Mouse (Mus musculus) CH12.LX (cell line): ENCODE measurements around the gene Gm20878.
"Not testable (repeated sequence)": the region's sequence is repeated elsewhere in the genome, so short reads cannot be mapped to it uniquely, and the experiment has no call there.

Experiments used
- CTCF ChIP-seq, 2 experiments: IDR thresholded peaks in 1 of 2; conservative IDR thresholded peaks in 1 of 2; 2 replicates each; pipeline ENCODE4 v1.5.1; 2011 to 2012; ENCODE audit warnings: low read depth in 2 of 2, low read length in 2 of 2, improper control_type of control experiment in 1 of 2, inconsistent platforms in 1 of 2, mild to moderate bottlenecking in 1 of 2, moderate library complexity in 1 of 2
- MAFK ChIP-seq: IDR thresholded peaks from 2 replicates; pipeline ENCODE4 v1.6.1; 2011; ENCODE audit warnings: low read length, improper control_type of control experiment; ENCODE audit not compliant: insufficient replicate concordance
- MXI1 ChIP-seq: IDR thresholded peaks from 2 replicates; pipeline ENCODE4 v1.6.1; 2011; ENCODE audit warnings: mild to moderate bottlenecking, low read depth, low read length, improper control_type of control experiment
- POLR2A ChIP-seq: IDR thresholded peaks from 2 replicates; pipeline ENCODE4 v1.6.1; 2011; ENCODE audit warnings: low read depth, mild to moderate bottlenecking, improper control_type of control experiment, low read length
- UBTF ChIP-seq: IDR thresholded peaks from 2 replicates; pipeline ENCODE4 v1.6.1; 2012; ENCODE audit warnings: low read depth, mild to moderate bottlenecking, inconsistent platforms, low read length, improper control_type of control experiment, moderate library complexity
- USF1 ChIP-seq: IDR thresholded peaks from 2 replicates; pipeline ENCODE4 v1.6.1; 2014; ENCODE audit warnings: low read depth, mild to moderate bottlenecking, inconsistent platforms, low read length, improper control_type of control experiment
- ZC3H11A ChIP-seq: IDR thresholded peaks from 2 replicates; pipeline ENCODE4 v1.6.1; 2012; ENCODE audit warnings: low read depth, mild to moderate bottlenecking, inconsistent platforms, low read length, improper control_type of control experiment
- ZMIZ1 ChIP-seq: IDR thresholded peaks from 2 replicates; pipeline ENCODE4 v1.6.1; 2012; ENCODE audit warnings: low read depth, mild to moderate bottlenecking, inconsistent platforms, low read length, improper control_type of control experiment

- not testable (repeated sequence) for TF ChIP-seq ZMIZ1; UBTF; CTCF (conservative IDR thresholded peaks at IDR 0.05 in 1 of 2, IDR thresholded peaks at IDR 0.05 in 1 of 2; ENCODE audit: low read depth in 2 of 2, low read length in 2 of 2); ZC3H11A; MXI1; MAFK; USF1; POLR2A
Observed at GRCm38 (mm10) chr4:41941272-41941671, at the start of gene Gm20878.
